Mouse (Mus musculus): ENCODE data around the gene Ccdc85c. TPM values are rescaled to one million over a fixed set of nuclear protein-coding genes. Genes with fewer than 3 reads are reported as not detected.

Ccdc85c gene
- polyA plus RNA-seq, 1 experiment = 75.0 TPM

- H3K27ac ChIP-seq (ENCODE audit: insufficient read depth, low read length) = no peak overlapping the region
- no peak for TF ChIP-seq CTCF (IDR thresholded peaks at IDR 0.05; ENCODE audit: borderline replicate concordance, insufficient read depth, low read depth, low read length)
- no peak for TF ChIP-seq POLR2A (IDR thresholded peaks at IDR 0.05; ENCODE audit: borderline replicate concordance, insufficient read depth, low read length)
- no peak overlapping the region for H3K4me3 ChIP-seq (replicated peaks; ENCODE audit: insufficient read depth, low read depth, low read length)
Measured at GRCm38 (mm10) chr12:108278221-108278918, 3.1 kb upstream of the Ccdc85c start.

GRCm38 (mm10) chr12:108277341-108277841 lies 2.2 kb upstream of the Ccdc85c start:
- WGBS = 15% methylated on average over 12 of the region's 12 CpGs
- peak; percentile 36 to 48 for DNase-seq
- no peak for TF ChIP-seq CTCF (IDR thresholded peaks at IDR 0.05; ENCODE audit: borderline replicate concordance, insufficient read depth, low read depth, low read length)
- no peak for TF ChIP-seq POLR2A (IDR thresholded peaks at IDR 0.05; ENCODE audit: borderline replicate concordance, insufficient read depth, low read length)
- peak overlapping the region; percentile 28 for H3K4me3 ChIP-seq (replicated peaks; ENCODE audit: insufficient read depth, low read depth, low read length)
- H3K27me3 ChIP-seq (ENCODE audit: control insufficient read depth, insufficient read depth, low read length) = no peaks in the 10 kb centered on the region
- no peak overlapping the region for H3K27ac ChIP-seq (ENCODE audit: insufficient read depth, low read length)
- H3K4me1 ChIP-seq (ENCODE audit: control insufficient read depth, insufficient read depth, low read length) = peaks cover 6% of the 10 kb centered on the region

More at GRCm38 (mm10) chr12:108278221-108278918, 3.1 kb upstream of the Ccdc85c start:
- Histone ChIP-seq H3K4me1 (ENCODE audit: control insufficient read depth, insufficient read depth, low read length) (peaks cover 6% of the 10 kb centered on the region), H3K27me3 (ENCODE audit: control insufficient read depth, insufficient read depth, low read length) (no peaks in the 10 kb centered on the region)
- peak; percentile 24 for DNase-seq
- WGBS = 54% methylated on average over 15 of the region's 15 CpGs

- Histone ChIP-seq H3K27me3 (ENCODE audit: control insufficient read depth, insufficient read depth, low read length) (no peaks in the 10 kb centered on the region), H3K4me3 (replicated peaks; ENCODE audit: insufficient read depth, low read depth, low read length) (peak overlapping the region; percentile 87), H3K27ac (ENCODE audit: insufficient read depth, low read length) (peak overlapping the region; percentile 76), H3K4me1 (ENCODE audit: control insufficient read depth, insufficient read depth, low read length) (peaks cover 15% of the 10 kb centered on the region)
- TF ChIP-seq CTCF (IDR thresholded peaks at IDR 0.05; ENCODE audit: borderline replicate concordance, insufficient read depth, low read depth, low read length) = no peak
- peak; percentile 22; the same call in 1 of the 2 replicates for TF ChIP-seq POLR2A (IDR thresholded peaks at IDR 0.05; ENCODE audit: borderline replicate concordance, insufficient read depth, low read length)
- peak; percentile 71 to 79 for DNase-seq
- under 1% methylated on average over 47 of the region's 47 CpGs for WGBS
Measured at GRCm38 (mm10) chr12:108275920-108276822, 946 bp upstream of the Ccdc85c start.

- peak; percentile 98 to 99 for DNase-seq
- Histone ChIP-seq H3K4me3 (replicated peaks; ENCODE audit: insufficient read depth, low read depth, low read length) (peak overlapping the region; percentile 87), H3K27me3 (ENCODE audit: control insufficient read depth, insufficient read depth, low read length) (no peaks in the 10 kb centered on the region), H3K4me1 (ENCODE audit: control insufficient read depth, insufficient read depth, low read length) (peaks cover 19% of the 10 kb centered on the region), H3K27ac (ENCODE audit: insufficient read depth, low read length) (peak overlapping the region; percentile 76)
- TF ChIP-seq CTCF (IDR thresholded peaks at IDR 0.05; ENCODE audit: borderline replicate concordance, insufficient read depth, low read depth, low read length) (no peak), POLR2A (IDR thresholded peaks at IDR 0.05; ENCODE audit: borderline replicate concordance, insufficient read depth, low read length) (peak; percentile 68; the same call in 1 of the 2 replicates)
- 0% methylated on average over 31 of the region's 37 CpGs for WGBS
Measured at GRCm38 (mm10) chr12:108275508-108275890, 274 bp upstream of the Ccdc85c start.

- Histone ChIP-seq H3K27ac (ENCODE audit: insufficient read depth, low read length) (no peak overlapping the region), H3K4me1 (ENCODE audit: control insufficient read depth, insufficient read depth, low read length) (peaks cover 28% of the 10 kb centered on the region), H3K4me3 (replicated peaks; ENCODE audit: insufficient read depth, low read depth, low read length) (peak overlapping the region; percentile 68), H3K27me3 (ENCODE audit: control insufficient read depth, insufficient read depth, low read length) (no peaks in the 10 kb centered on the region)
- 2% methylated on average over 35 of the region's 35 CpGs for WGBS
- TF ChIP-seq CTCF (IDR thresholded peaks at IDR 0.05; ENCODE audit: borderline replicate concordance, insufficient read depth, low read depth, low read length) (no peak), POLR2A (IDR thresholded peaks at IDR 0.05; ENCODE audit: borderline replicate concordance, insufficient read depth, low read length) (no peak)
- DNase-seq = peak; percentile 48 to 59
Measured at GRCm38 (mm10) chr12:108274313-108274595, 971 bp downstream of the Ccdc85c start.

GRCm38 (mm10) chr12:108273466-108274312 lies 1.5 kb downstream of the Ccdc85c start:
- no peaks in the 10 kb centered on the region for H3K27me3 ChIP-seq (ENCODE audit: control insufficient read depth, insufficient read depth, low read length)
- H3K4me3 ChIP-seq (replicated peaks; ENCODE audit: insufficient read depth, low read depth, low read length) = peak overlapping the region; percentile 68
- DNase-seq = peak; percentile 29 to 48
- no peak overlapping the region for H3K27ac ChIP-seq (ENCODE audit: insufficient read depth, low read length)
- H3K4me1 ChIP-seq (ENCODE audit: control insufficient read depth, insufficient read depth, low read length) = peaks cover 33% of the 10 kb centered on the region
- WGBS = 8% methylated on average over 21 of the region's 21 CpGs
- no peak for TF ChIP-seq CTCF (IDR thresholded peaks at IDR 0.05; ENCODE audit: borderline replicate concordance, insufficient read depth, low read depth, low read length)
- no peak for TF ChIP-seq POLR2A (IDR thresholded peaks at IDR 0.05; ENCODE audit: borderline replicate concordance, insufficient read depth, low read length)

GRCm38 (mm10) chr12:108272143-108272635 lies 3.0 kb downstream of the Ccdc85c start:
- Histone ChIP-seq H3K4me3 (replicated peaks; ENCODE audit: insufficient read depth, low read depth, low read length) (peak overlapping the region; percentile 39), H3K27ac (ENCODE audit: insufficient read depth, low read length) (peak overlapping the region; percentile 14; the same call in 1 of the 2 replicates), H3K27me3 (ENCODE audit: control insufficient read depth, insufficient read depth, low read length) (no peaks in the 10 kb centered on the region), H3K4me1 (ENCODE audit: control insufficient read depth, insufficient read depth, low read length) (peaks cover 39% of the 10 kb centered on the region)
- 15% methylated on average over 7 of the region's 7 CpGs for WGBS
- TF ChIP-seq CTCF (IDR thresholded peaks at IDR 0.05; ENCODE audit: borderline replicate concordance, insufficient read depth, low read depth, low read length) (no peak), POLR2A (IDR thresholded peaks at IDR 0.05; ENCODE audit: borderline replicate concordance, insufficient read depth, low read length) (no peak)
- peak; percentile 58 to 65 for DNase-seq

Measured in cerebellum, adult 2 months (tissue).